Mouse (Mus musculus) ES-E14 (cell line): Measurements from ENCODE around the gene Mettl5.

Experiments
- CHD2 ChIP-seq: IDR thresholded peaks from 2 replicates; pipeline ENCODE4 v1.6.1; 2014; ENCODE audit warnings: mild to moderate bottlenecking, low read depth, low read length, inconsistent platforms
- HCFC1 ChIP-seq: IDR thresholded peaks from 2 replicates; pipeline ENCODE4 v1.6.1; 2012; ENCODE audit warnings: low read length, inconsistent platforms, borderline replicate concordance; ENCODE audit not compliant: insufficient read depth
- MAFK ChIP-seq: IDR thresholded peaks from 2 replicates; pipeline ENCODE4 v1.6.1; 2014; ENCODE audit warnings: mild to moderate bottlenecking, low read depth, low read length, inconsistent platforms; ENCODE audit not compliant: insufficient read depth
- ZNF384 ChIP-seq: IDR thresholded peaks from 2 replicates; pipeline ENCODE4 v1.6.1; 2012; ENCODE audit warnings: low read depth, low read length, inconsistent platforms

DNA sequence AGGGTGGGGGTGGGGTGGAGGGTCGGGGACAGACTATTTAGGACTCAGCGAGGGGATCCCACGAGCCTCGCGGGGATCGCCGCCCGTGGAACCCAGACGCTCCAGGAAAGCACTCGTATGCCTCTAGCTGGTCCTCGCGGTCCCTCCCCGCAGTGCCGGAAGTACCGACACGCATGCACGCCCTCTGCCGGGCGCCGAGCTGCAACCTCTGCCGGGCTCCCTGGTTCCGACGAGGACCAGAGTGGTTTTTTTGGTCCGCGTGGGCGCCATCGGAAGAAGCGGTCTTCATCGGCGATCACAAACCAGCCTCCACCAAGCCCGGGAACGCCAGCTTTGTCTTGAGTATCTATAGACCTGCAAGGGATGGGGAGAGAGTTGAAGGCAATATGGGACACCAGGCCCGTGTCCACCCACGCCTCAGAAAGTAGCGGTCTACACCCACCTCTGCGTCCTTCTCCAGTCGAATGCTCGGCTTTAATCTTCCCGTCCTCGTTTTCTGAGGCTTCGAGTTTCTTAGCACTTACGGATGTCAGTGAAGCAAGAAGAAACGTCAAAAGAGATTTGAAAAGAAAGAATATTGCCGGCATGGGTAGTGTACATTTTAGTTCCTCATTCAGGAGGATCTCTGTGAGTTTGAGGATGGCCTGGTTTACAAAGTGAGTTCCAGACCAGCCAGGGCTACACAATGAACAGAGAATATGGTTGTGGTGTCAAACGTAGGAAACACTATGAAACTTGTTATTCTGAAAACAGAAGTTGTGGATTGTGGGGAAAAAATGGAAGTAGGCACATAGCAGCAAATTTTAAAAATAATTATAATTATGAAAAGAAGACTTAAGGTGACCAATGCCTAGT is at the start of gene Mettl5:
- TF ChIP-seq MAFK, result no peak
- TF ChIP-seq ZNF384, result peak; percentile 38; the same call in 1 of the 2 replicates
- TF ChIP-seq CHD2, result no peak
- TF ChIP-seq HCFC1, result peak; percentile 86
